22 mouse cellular contexts compared by ENCODE assay signal in the genomic region with DNA sequence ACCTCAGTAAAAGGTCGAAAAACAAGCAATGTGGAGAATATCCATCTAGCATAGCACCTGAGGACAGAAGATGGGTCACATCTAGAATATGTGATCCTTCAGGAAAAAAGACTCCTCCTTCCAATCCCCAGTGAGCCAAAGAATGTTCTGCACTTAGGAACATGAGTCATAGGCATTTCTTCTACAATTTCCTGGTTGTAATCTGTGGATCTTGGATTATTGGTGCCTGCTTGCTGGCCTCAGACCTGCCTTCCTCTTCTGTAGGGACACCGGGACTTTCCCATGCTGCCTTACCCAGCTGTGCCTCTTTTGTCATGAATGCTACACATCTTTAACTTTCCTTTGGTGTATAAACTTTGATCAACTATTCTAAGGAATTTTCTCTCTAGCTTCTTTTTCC.
A peak's percentile ranks its signal among the peaks of the same experiment; 100 is the strongest.
DNase-seq lines count a peak whose midpoint lies in the region; ATAC-seq and TF ChIP-seq lines count a peak whose summit lies in the region.
"Had no signal": no experiment of that assay in that cellular context is flagged by ENCODE, and none has a peak within 500 bp of the region (broad histone marks: within the 10 kb centered on the region; RNA-seq: fewer than 3 reads in every experiment).

No protein-coding gene starts in this region.

- H3K36me3 ChIP-seq in heart, postnatal 0 days (replicated peaks; ENCODE audit: control insufficient read depth, insufficient read depth, low read length): no peaks in the 10 kb centered on the region
- H3K36me3 ChIP-seq in heart, embryonic 12.5 days: no peaks in the 10 kb centered on the region
- H3K36me3 ChIP-seq in lung, postnatal 0 days (ENCODE audit: insufficient read depth, low read length): no peaks in the 10 kb centered on the region
- 0 out of 2 replicates have a peak, but pooled peaks cover 2% of the 10 kb centered on the region for H3K36me3 ChIP-seq in small intestine, adult 2 months (ENCODE audit: control insufficient read depth, insufficient read depth, low read length)
- H3K36me3 ChIP-seq: embryonic facial prominence, embryonic 15.5 days; forebrain, embryonic 15.5 days; heart, embryonic 10.5 days had no signal

- WGBS in heart, postnatal 0 days: 61% methylated on average over 2 of the region's 2 CpGs
- 73% methylated on average over 2 of the region's 2 CpGs for WGBS in heart, embryonic 12.5 days
- WGBS in lung, postnatal 0 days: 64% methylated on average over 2 of the region's 2 CpGs
- 59% methylated on average over 2 of the region's 2 CpGs for WGBS in lung, adult 2 months
- WGBS in small intestine, adult 2 months: 30% methylated on average over 2 of the region's 2 CpGs

- no peak overlapping the region for H3K9ac ChIP-seq in heart, postnatal 0 days (replicated peaks; ENCODE audit: low read depth, low read length)
- no peak overlapping the region for H3K9ac ChIP-seq in heart, embryonic 12.5 days
- no peak overlapping the region for H3K9ac ChIP-seq in lung, postnatal 0 days (replicated peaks; ENCODE audit: low read depth)
- H3K9ac ChIP-seq: embryonic facial prominence, embryonic 15.5 days; forebrain, embryonic 15.5 days had no signal

- H3K4me2 ChIP-seq in heart, postnatal 0 days (ENCODE audit: low read depth, low read length): no peak overlapping the region
- H3K4me2 ChIP-seq in heart, embryonic 12.5 days: no peak overlapping the region
- H3K4me2 ChIP-seq in lung, postnatal 0 days (replicated peaks; ENCODE audit: low read depth, low read length): no peak overlapping the region
- H3K4me2 ChIP-seq: embryonic facial prominence, embryonic 15.5 days; forebrain, embryonic 15.5 days; midbrain, embryonic 11.5 days had no signal

- no peaks in the 10 kb centered on the region for H3K4me1 ChIP-seq in heart, postnatal 0 days (ENCODE audit: control insufficient read depth, insufficient read depth)
- peaks cover 8% of the 10 kb centered on the region; the same call in 1 of the 2 replicates for H3K4me1 ChIP-seq in heart, embryonic 12.5 days (replicated peaks)
- peaks cover 4% of the 10 kb centered on the region; the same call in 1 of the 2 replicates for H3K4me1 ChIP-seq in lung, postnatal 0 days (ENCODE audit: insufficient read depth, low read depth, low read length)
- peaks cover 19% of the 10 kb centered on the region for H3K4me1 ChIP-seq in lung, adult 2 months (ENCODE audit: control insufficient read depth, insufficient read depth, low read length)
- peaks cover 7% of the 10 kb centered on the region; the same call in 1 of the 2 replicates for H3K4me1 ChIP-seq in small intestine, adult 2 months (ENCODE audit: control insufficient read depth, insufficient read depth, insufficient read length, low read length)
- H3K4me1 ChIP-seq: embryonic facial prominence, embryonic 15.5 days had no signal

- DNase-seq in heart, postnatal 0 days (ENCODE audit: low spot score): no peak
- peak; percentile 51 for DNase-seq in lung, postnatal 0 days (ENCODE audit: low spot score)
- no peak for DNase-seq in lung, adult 2 months
- peak; percentile 22 for DNase-seq in NIH3T3 (ENCODE audit: low read depth)
- no peak for DNase-seq in adrenal gland, postnatal 36 days
- DNase-seq in adrenal gland, adult (ENCODE audit: inconsistent age in 2 of 2, low spot score in 1 of 2): no peak
- DNase-seq: adrenal gland, postnatal 25 days; cerebellum, adult 11 months; cerebellum, adult 9-11 months; gastrocnemius, postnatal 10 days; heart, postnatal 10 days; kidney, postnatal 25 days; right cerebral cortex, adult 18-20 months; thymus, adult 2 months; thymus, postnatal 4 days had no signal

- TF ChIP-seq EP300 in heart, postnatal 0 days (IDR thresholded peaks at IDR 0.05; ENCODE audit: low read depth): 0 out of 2 replicates have a peak, but pooled peaks have one; percentile 16
- peak; percentile 75 for TF ChIP-seq EP300 in lung, postnatal 0 days (IDR thresholded peaks at IDR 0.05)

- no peak overlapping the region for H3K4me3 ChIP-seq in heart, postnatal 0 days (ENCODE audit: low read depth, low read length)
- no peak overlapping the region for H3K4me3 ChIP-seq in heart, embryonic 12.5 days
- no peak overlapping the region for H3K4me3 ChIP-seq in lung, postnatal 0 days (ENCODE audit: low read depth, low read length)
- H3K4me3 ChIP-seq in lung, adult 2 months (replicated peaks; ENCODE audit: extremely low read depth, low read depth, low read length): no peak overlapping the region
- no peak overlapping the region for H3K4me3 ChIP-seq in small intestine, adult 2 months (ENCODE audit: low read depth, low read length)
- H3K4me3 ChIP-seq: embryonic facial prominence, embryonic 15.5 days; forebrain, embryonic 15.5 days; heart, embryonic 10.5 days had no signal

- TF ChIP-seq CTCF in heart, postnatal 0 days (IDR thresholded peaks at IDR 0.05; ENCODE audit: low read depth): no peak
- TF ChIP-seq CTCF in lung, postnatal 0 days (IDR thresholded peaks at IDR 0.05): no peak
- no peak for TF ChIP-seq CTCF in lung, adult 2 months (IDR thresholded peaks at IDR 0.05; ENCODE audit: insufficient read depth, low read length)
- no peak for TF ChIP-seq CTCF in small intestine, adult 2 months (IDR thresholded peaks at IDR 0.05; ENCODE audit: extremely low read depth, insufficient read length, insufficient replicate concordance, low read depth, low read length)

- H3K27me3 ChIP-seq in heart, postnatal 0 days (ENCODE audit: control insufficient read depth, insufficient read depth, low read length): no peaks in the 10 kb centered on the region
- no peaks in the 10 kb centered on the region for H3K27me3 ChIP-seq in heart, embryonic 12.5 days (replicated peaks)
- H3K27me3 ChIP-seq in lung, postnatal 0 days (replicated peaks; ENCODE audit: insufficient read depth, low read length): no peaks in the 10 kb centered on the region
- no peaks in the 10 kb centered on the region for H3K27me3 ChIP-seq in small intestine, adult 2 months (ENCODE audit: control insufficient read depth, insufficient read depth, low read length)
- H3K27me3 ChIP-seq: embryonic facial prominence, embryonic 15.5 days; forebrain, embryonic 15.5 days had no signal

- TF ChIP-seq POLR2A in lung, adult 2 months (IDR thresholded peaks at IDR 0.05; ENCODE audit: borderline replicate concordance, extremely low read depth, low read depth, low read length): no peak
- TF ChIP-seq POLR2A in small intestine, adult 2 months (IDR thresholded peaks at IDR 0.05; ENCODE audit: low read depth, low read length): no peak

- H3K9me3 ChIP-seq in heart, postnatal 0 days (replicated peaks; ENCODE audit: control insufficient read depth, low read length): no peaks in the 10 kb centered on the region
- no peaks in the 10 kb centered on the region for H3K9me3 ChIP-seq in heart, embryonic 12.5 days (replicated peaks)
- H3K9me3 ChIP-seq in lung, postnatal 0 days (ENCODE audit: low read length): no peaks in the 10 kb centered on the region
- H3K9me3 ChIP-seq: embryonic facial prominence, embryonic 15.5 days; forebrain, embryonic 15.5 days; heart, embryonic 10.5 days had no signal

- ATAC-seq in heart, postnatal 0 days (ENCODE audit: insufficient read depth, low read depth): no peak
- ATAC-seq in heart, embryonic 12.5 days (ENCODE audit: insufficient number of reproducible peaks, low FRiP score): no peak
- ATAC-seq in lung, postnatal 0 days: peak; percentile 29; the same call in 1 of the 2 replicates
- ATAC-seq: forebrain, embryonic 15.5 days; hindbrain, postnatal 0 days had no signal

- H3K27ac ChIP-seq in heart, postnatal 0 days (ENCODE audit: low read depth): no peak overlapping the region
- no peak overlapping the region for H3K27ac ChIP-seq in heart, embryonic 12.5 days (ENCODE audit: poor library complexity, severe bottlenecking)
- H3K27ac ChIP-seq in lung, postnatal 0 days (ENCODE audit: low read length): no peak overlapping the region
- peak overlapping the region; percentile 83; the same call in 1 of the 2 replicates for H3K27ac ChIP-seq in small intestine, adult 2 months (ENCODE audit: insufficient read depth, low read depth, low read length)
- H3K27ac ChIP-seq: embryonic facial prominence, embryonic 15.5 days; forebrain, embryonic 15.5 days; heart, embryonic 10.5 days; hindbrain, postnatal 0 days had no signal

Comparison
In these comparisons a context has a peak if more than half of its experiments do, and no peak if none do; other contexts are left out.
1. DNase-seq: peak in lung, postnatal 0 days (single experiment) and NIH3T3 (single experiment); none in heart, postnatal 0 days (single experiment), lung, adult 2 months (single experiment), adrenal gland, postnatal 36 days (0 of 2) and adrenal gland, adult (0 of 2).